Mouse (Mus musculus) neural tube, embryonic 11.5 days (tissue): ENCODE data around the gene Slc15a3. TPM values are rescaled to one million over a fixed set of nuclear protein-coding genes. Genes with fewer than 3 reads are reported as not detected.

Source experiments
- ATAC-seq: fragments of 200-750 bp; cut with Nextera tagmentation; 2 replicates; pipeline ENCODE4 v1.8.0; 2017; ENCODE audit warnings: moderate number of reproducible peaks, mild to moderate bottlenecking, moderate TSS enrichment, moderate library complexity; ENCODE audit not compliant: insufficient read depth, low FRiP score, low TSS enrichment
- DNase-seq: peaks from one replicate; pipeline ENCODE4 v3.0.0-alpha.2; 2015; ENCODE audit warnings: low spot score
- H3K27ac ChIP-seq: fragments of 300-500 bp; sonication (generic); 2 replicates; pipeline ENCODE4 v1.5.1; 2014; ENCODE audit warnings: low read depth, mild to moderate bottlenecking, low read length
- H3K27me3 ChIP-seq: fragments of 300-500 bp; sonication (generic); 2 replicates; pipeline ENCODE4 v1.6.1; 2014; ENCODE audit warnings: mild to moderate bottlenecking, low read length, mixed read lengths; ENCODE audit not compliant: control insufficient read depth, insufficient read depth
- H3K36me3 ChIP-seq: fragments of 300-500 bp; sonication (generic); 2 replicates; pipeline ENCODE4 v1.6.1; 2014; ENCODE audit warnings: mild to moderate bottlenecking, low read length, moderate library complexity, mixed read lengths; ENCODE audit not compliant: control insufficient read depth, insufficient read depth
- H3K4me1 ChIP-seq: fragments of 300-500 bp; sonication (generic); 2 replicates; pipeline ENCODE4 v1.6.1; 2014; ENCODE audit warnings: low read length, mixed read lengths; ENCODE audit not compliant: control insufficient read depth, insufficient read depth
- H3K4me2 ChIP-seq: fragments of 300-500 bp; sonication (generic); 2 replicates; pipeline ENCODE4 v1.6.1; 2014; ENCODE audit warnings: low read depth, mild to moderate bottlenecking, moderate library complexity
- H3K4me3 ChIP-seq: fragments of 300-500 bp; sonication (generic); 2 replicates; pipeline ENCODE4 v1.5.1; 2014; ENCODE audit warnings: low read depth, low read length
- H3K9ac ChIP-seq: fragments of 300-500 bp; sonication (generic); 2 replicates; pipeline ENCODE4 v1.6.1; 2014; ENCODE audit warnings: mild to moderate bottlenecking, low read length
- H3K9me3 ChIP-seq: fragments of 300-500 bp; sonication (generic); 2 replicates; pipeline ENCODE4 v1.6.1; 2016; ENCODE audit warnings: low read length; ENCODE audit not compliant: control insufficient read depth
- WGBS: fragments of 180-500 bp; shearing (Covaris S2); extraction: QIAGEN DNeasy Blood & Tissue Kit; methylation state at CpG from one replicate; pipeline ENCODE4 v1.1.7; 2014; 5-methylcytosine and 5-hydroxymethylcytosine counted together
- polyA plus RNA-seq: library from polyadenylated mRNA; unstranded; fragments of >200 nt; fragmentation: Nextera tagmentation; extraction: Ambion mirVana; gene quantifications from 2 replicates; pipeline ENCODE4 v1.2.1, GENCODE M21; 2014

The Slc15a3 gene
- polyA plus RNA-seq, 1 experiment from 2014 or later: 0.09 TPM

- Histone ChIP-seq H3K4me2 (no peak overlapping the region), H3K27ac (no peak overlapping the region), H3K4me3 (no peak overlapping the region), H3K27me3 (no peaks in the 10 kb centered on the region), H3K9ac (no peak overlapping the region), H3K4me1 (no peaks in the 10 kb centered on the region), H3K9me3 (no peaks in the 10 kb centered on the region), H3K36me3 (peaks cover 24% of the 10 kb centered on the region)
- 76% methylated on average over 7 of the region's 7 CpGs for WGBS
- ATAC-seq (no peak), DNase-seq (no peak)
These were observed 65.6 kb downstream of the Slc15a3 start for GRCm38 (mm10) chr19:10904927-10905727.

GRCm38 (mm10) chr19:10905728-10906000, 66.1 kb downstream of the Slc15a3 start:
- Histone ChIP-seq H3K4me2 (no peak overlapping the region), H3K4me3 (no peak overlapping the region), H3K27me3 (no peaks in the 10 kb centered on the region), H3K27ac (no peak overlapping the region), H3K9ac (no peak overlapping the region), H3K36me3 (peaks cover 19% of the 10 kb centered on the region), H3K9me3 (no peaks in the 10 kb centered on the region), H3K4me1 (no peaks in the 10 kb centered on the region)
- WGBS: 92% methylated on average over 5 of the region's 5 CpGs
- ATAC-seq (no peak), DNase-seq (no peak)

GRCm38 (mm10) chr19:10907891-10908290, 68.4 kb downstream of the Slc15a3 start:
- Histone ChIP-seq H3K9ac (no peak overlapping the region), H3K4me1 (no peaks in the 10 kb centered on the region), H3K9me3 (no peaks in the 10 kb centered on the region), H3K36me3 (peaks cover 13% of the 10 kb centered on the region), H3K27me3 (no peaks in the 10 kb centered on the region), H3K27ac (no peak overlapping the region), H3K4me3 (no peak overlapping the region), H3K4me2 (no peak overlapping the region)
- ATAC-seq: peak; percentile 31; the same call in 1 of the 2 replicates
- DNase-seq: peak; percentile 55
- 63% methylated on average over 3 of the region's 3 CpGs for WGBS

Other genes starting within 250 kb of the Slc15a3 start
- 442 and 460 TPM in 2 replicates for gene Ddb1, start 234.4 kb upstream of the Slc15a3 start, polyA plus RNA-seq
- gene Tkfc, start 234.1 kb upstream of the Slc15a3 start, polyA plus RNA-seq: 21.2 and 22.7 TPM in 2 replicates
- gene Vwce, start 205.5 kb upstream of the Slc15a3 start, polyA plus RNA-seq: 0.34 TPM in 2 replicates
- gene Pga5, start 161.7 kb upstream of the Slc15a3 start, polyA plus RNA-seq: not detected in 2 replicates
- gene Vps37c, start 151.0 kb upstream of the Slc15a3 start, polyA plus RNA-seq: 34.3 and 34.4 TPM in 2 replicates
- gene Cd5, start 100.7 kb upstream of the Slc15a3 start, polyA plus RNA-seq: 0.11 and 0.24 TPM in 2 replicates
- not detected in 2 replicates for gene Cd6, start 9.7 kb upstream of the Slc15a3 start, polyA plus RNA-seq
- 82.6 and 85.5 TPM in 2 replicates for gene Tmem132a, start 30.2 kb downstream of the Slc15a3 start, polyA plus RNA-seq
- 49.4 and 49.5 TPM in 2 replicates for gene Tmem109, start 42.3 kb downstream of the Slc15a3 start, polyA plus RNA-seq
- 47.3 and 56.8 TPM in 2 replicates for gene Prpf19, start 55.5 kb downstream of the Slc15a3 start, polyA plus RNA-seq
- not detected in 2 replicates for gene Zp1, start 80.9 kb downstream of the Slc15a3 start, polyA plus RNA-seq
- gene Ptgdr2, start 97.4 kb downstream of the Slc15a3 start, polyA plus RNA-seq: not detected in 2 replicates
- gene Ccdc86, start 109.5 kb downstream of the Slc15a3 start, polyA plus RNA-seq: 23.4 and 24.1 TPM in 2 replicates
- not detected in 2 replicates for gene Ms4a10, start 134.9 kb downstream of the Slc15a3 start, polyA plus RNA-seq
- gene Ms4a15, start 153.5 kb downstream of the Slc15a3 start, polyA plus RNA-seq: not detected in 2 replicates
- gene Ms4a18, start 178.3 kb downstream of the Slc15a3 start, polyA plus RNA-seq: not detected in 2 replicates
- gene Ms4a8a, start 241.4 kb downstream of the Slc15a3 start, polyA plus RNA-seq: not detected in 2 replicates